Mouse (Mus musculus) testis, adult 2 months (tissue): ENCODE data around the gene Mettl8. TPM values are rescaled to one million over a fixed set of nuclear protein-coding genes. Genes with fewer than 3 reads are reported as not detected.

Experiments used
- H3K27ac ChIP-seq: fragments of 200-500 bp; 2 replicates; pipeline ENCODE4 v1.5.1; 2012; ENCODE audit warnings: low read depth, low read length; ENCODE audit not compliant: control insufficient read depth, insufficient read depth
- H3K27me3 ChIP-seq: fragments of 200-500 bp; 2 replicates; pipeline ENCODE4 v1.6.1; 2012; ENCODE audit warnings: mild to moderate bottlenecking, low read length, moderate library complexity; ENCODE audit not compliant: control insufficient read depth, insufficient read depth
- H3K36me3 ChIP-seq: fragments of 200-500 bp; 2 replicates; pipeline ENCODE4 v1.6.1; 2012; ENCODE audit warnings: mild to moderate bottlenecking, low read length; ENCODE audit not compliant: control insufficient read depth, insufficient read depth
- H3K4me1 ChIP-seq: fragments of 200-500 bp; 2 replicates; pipeline ENCODE4 v1.6.1; 2012; ENCODE audit warnings: low read length; ENCODE audit not compliant: control insufficient read depth, insufficient read depth
- H3K4me3 ChIP-seq: fragments of 200-500 bp; 2 replicates; pipeline ENCODE4 v1.5.1; 2012; ENCODE audit warnings: low read depth, mild to moderate bottlenecking, low read length, moderate library complexity, mixed read lengths; ENCODE audit not compliant: control insufficient read depth
- CTCF ChIP-seq: fragments of 200-500 bp; IDR thresholded peaks from 2 replicates; pipeline ENCODE4 v1.5.1; 2012; ENCODE audit warnings: low read depth, mild to moderate bottlenecking, inconsistent platforms, low read length, moderate library complexity; ENCODE audit not compliant: control insufficient read depth, insufficient read depth, insufficient replicate concordance
- POLR2A ChIP-seq: fragments of 200-500 bp; IDR thresholded peaks from 2 replicates; pipeline ENCODE4 v1.6.1; 2012; ENCODE audit warnings: low read depth, mild to moderate bottlenecking, inconsistent platforms, low read length, moderate library complexity; ENCODE audit not compliant: control insufficient read depth
- polyA plus RNA-seq: library from polyadenylated mRNA; depleted of rRNA; stranded (reverse); fragments of >200 nt; gene quantifications from 2 replicates; pipeline ENCODE4 v1.2.3, GENCODE M21; 2012

Mettl8 gene
- polyA plus RNA-seq, 1 experiment, result 2.6 TPM

DNA sequence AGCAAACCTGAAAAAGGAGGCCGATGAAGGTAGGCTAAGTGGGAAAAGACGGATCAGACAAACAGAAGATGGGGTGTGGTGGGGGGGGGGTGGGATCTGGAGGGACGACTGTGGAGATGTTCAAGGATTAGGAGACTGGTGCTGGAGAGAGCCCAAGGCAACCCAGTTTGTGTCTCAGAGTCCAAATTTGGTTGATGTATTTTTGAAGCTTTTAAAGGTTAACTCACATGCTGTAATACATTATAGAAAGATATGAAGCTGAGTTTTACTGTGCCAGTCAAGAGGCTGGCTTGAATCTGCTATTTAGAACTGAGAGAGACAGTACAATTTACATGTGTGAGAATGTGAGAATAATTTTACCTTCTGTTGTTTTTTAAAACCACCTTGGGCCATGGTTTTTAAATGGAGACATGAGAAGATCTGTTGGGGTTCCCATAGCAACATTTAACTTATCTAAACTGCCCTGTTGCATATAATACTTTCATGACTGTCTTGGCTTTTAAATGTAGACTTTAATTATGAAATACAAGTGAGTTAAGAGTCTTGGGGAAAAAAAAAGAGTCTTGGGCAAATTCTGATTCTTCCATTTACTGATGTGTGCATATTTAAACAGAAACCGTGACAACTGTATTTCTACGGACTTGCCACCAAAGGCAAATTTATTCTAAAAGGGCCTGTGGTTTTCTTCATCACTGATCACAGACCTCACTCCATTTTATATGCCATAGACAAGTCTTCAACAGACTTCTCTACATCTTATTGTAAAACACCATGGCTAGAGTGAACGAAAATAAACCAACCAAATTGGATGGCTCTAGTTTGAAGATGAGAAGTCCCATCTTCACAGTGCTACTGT, 94.1 kb downstream of the Mettl8 start:
- no peak overlapping the region for H3K4me3 ChIP-seq
- H3K27ac ChIP-seq, result no peak overlapping the region
- H3K27me3 ChIP-seq, result no peaks in the 10 kb centered on the region
- no peaks in the 10 kb centered on the region for H3K36me3 ChIP-seq
- TF ChIP-seq POLR2A (no peak), CTCF (no peak)
- H3K4me1 ChIP-seq, result peaks cover 5% of the 10 kb centered on the region

GRCm38 (mm10) chr2:70960090-70960489, 95.3 kb downstream of the Mettl8 start:
- Histone ChIP-seq H3K4me1 (peaks cover 8% of the 10 kb centered on the region), H3K27ac (no peak overlapping the region), H3K4me3 (no peak overlapping the region), H3K36me3 (no peaks in the 10 kb centered on the region), H3K27me3 (no peaks in the 10 kb centered on the region)
- no peak for TF ChIP-seq POLR2A
- no peak for TF ChIP-seq CTCF

DNA sequence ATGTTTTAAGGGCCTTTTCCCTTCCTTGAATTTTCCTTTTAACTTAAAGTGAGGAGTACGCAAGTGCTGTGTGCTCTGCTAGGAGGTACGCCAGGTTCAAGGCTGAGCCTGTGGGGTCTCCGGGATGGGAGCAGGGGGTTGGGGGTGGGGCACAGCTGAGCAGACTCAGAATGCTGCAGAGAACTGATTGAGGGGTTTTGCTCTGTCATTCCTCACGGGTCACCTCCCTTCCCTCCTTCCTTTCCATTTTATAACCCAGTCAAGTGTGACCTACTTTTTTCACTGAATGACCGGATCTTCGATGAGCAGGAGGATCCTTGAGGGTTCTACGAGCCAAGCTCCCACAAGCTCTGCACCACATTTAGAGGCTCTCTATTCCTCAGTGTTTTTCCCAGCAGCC, 96.0 kb downstream of the Mettl8 start:
- no peaks in the 10 kb centered on the region for H3K27me3 ChIP-seq
- peaks cover 8% of the 10 kb centered on the region for H3K4me1 ChIP-seq
- H3K27ac ChIP-seq, result no peak overlapping the region
- TF ChIP-seq CTCF, result no peak
- TF ChIP-seq POLR2A, result no peak
- no peak overlapping the region for H3K4me3 ChIP-seq
- no peaks in the 10 kb centered on the region for H3K36me3 ChIP-seq

DNA sequence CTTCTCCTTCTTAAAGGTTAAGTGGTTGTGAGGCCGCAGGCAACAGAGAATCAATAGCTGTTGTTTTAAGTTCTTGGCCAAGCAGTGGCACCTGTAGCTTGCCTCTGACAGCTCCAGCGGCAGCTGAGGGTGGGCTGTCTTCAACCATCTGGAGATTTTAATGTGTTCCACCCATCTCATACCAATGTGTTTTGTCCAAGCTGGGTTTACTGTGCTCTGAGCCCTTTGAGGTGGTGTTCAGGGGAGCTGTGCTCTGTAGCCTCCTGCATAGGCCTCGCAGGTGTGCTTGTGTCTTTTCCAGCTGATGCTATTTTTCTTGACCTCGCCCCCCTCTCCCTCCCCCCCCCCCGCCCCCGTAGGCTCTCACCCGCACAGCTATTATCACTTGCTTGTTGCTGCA, 96.8 kb downstream of the Mettl8 start:
- TF ChIP-seq CTCF, result no peak
- no peak for TF ChIP-seq POLR2A
- no peak overlapping the region for H3K4me3 ChIP-seq
- H3K36me3 ChIP-seq, result no peaks in the 10 kb centered on the region
- H3K27ac ChIP-seq, result no peak overlapping the region
- H3K4me1 ChIP-seq, result peaks cover 8% of the 10 kb centered on the region
- H3K27me3 ChIP-seq, result no peaks in the 10 kb centered on the region

- Histone ChIP-seq H3K4me3 (no peak overlapping the region), H3K27ac (no peak overlapping the region), H3K36me3 (no peaks in the 10 kb centered on the region), H3K4me1 (peaks cover 8% of the 10 kb centered on the region), H3K27me3 (no peaks in the 10 kb centered on the region)
- TF ChIP-seq POLR2A (no peak), CTCF (no peak)
Measured at GRCm38 (mm10) chr2:70953616-70954015, 101.8 kb downstream of the Mettl8 start.

- Histone ChIP-seq H3K4me1 (peaks cover 5% of the 10 kb centered on the region), H3K4me3 (no peak overlapping the region), H3K36me3 (no peaks in the 10 kb centered on the region), H3K27ac (no peak overlapping the region), H3K27me3 (no peaks in the 10 kb centered on the region)
- TF ChIP-seq CTCF (no peak), POLR2A (no peak)
Measured at GRCm38 (mm10) chr2:70951944-70952343, 103.4 kb downstream of the Mettl8 start.

GRCm38 (mm10) chr2:70944511-70945305, 110.7 kb downstream of the Mettl8 start:
- TF ChIP-seq CTCF (no peak), POLR2A (no peak)
- no peak overlapping the region for H3K27ac ChIP-seq
- H3K36me3 ChIP-seq, result no peaks in the 10 kb centered on the region
- H3K4me1 ChIP-seq, result no peaks in the 10 kb centered on the region
- no peaks in the 10 kb centered on the region for H3K27me3 ChIP-seq
- H3K4me3 ChIP-seq, result no peak overlapping the region
